Mouse (Mus musculus) testis, postnatal 10 days (tissue): ENCODE measurements around the gene Tspan18.

Experiments used
- DNase-seq: peaks from one replicate; pipeline ENCODE4 v3.0.0; 2021; ENCODE audit warnings: low spot score

Tspan18 gene

GRCm38 (mm10) chr2:93333817-93334731 lies at the start of gene Tspan18:
Gene Tspan18, minus strand, starts transcription at chr2:93334505.
- peak; percentile 84 for DNase-seq

- no peak for DNase-seq
Observed at GRCm38 (mm10) chr2:93383831-93384230, 49.5 kb upstream of the Tspan18 start.

GRCm38 (mm10) chr2:93380680-93381089 lies 46.4 kb upstream of the Tspan18 start:
- no peak for DNase-seq

- DNase-seq, result no peak
Observed at GRCm38 (mm10) chr2:93377797-93378196, 43.5 kb upstream of the Tspan18 start.

GRCm38 (mm10) chr2:93377157-93377556 lies 42.9 kb upstream of the Tspan18 start:
- no peak for DNase-seq

- no peak for DNase-seq
Observed at GRCm38 (mm10) chr2:93372872-93373271, 38.6 kb upstream of the Tspan18 start.

GRCm38 (mm10) chr2:93372097-93372571 lies 37.8 kb upstream of the Tspan18 start:
- no peak for DNase-seq

GRCm38 (mm10) chr2:93368954-93369353 lies 34.6 kb upstream of the Tspan18 start:
- DNase-seq, result no peak

GRCm38 (mm10) chr2:93367962-93368361 lies 33.7 kb upstream of the Tspan18 start:
- no peak for DNase-seq

- no peak for DNase-seq
Observed at GRCm38 (mm10) chr2:93365411-93365810, 31.1 kb upstream of the Tspan18 start.

- DNase-seq, result no peak
Observed at GRCm38 (mm10) chr2:93364951-93365350, 30.6 kb upstream of the Tspan18 start.

- no peak for DNase-seq
Observed at GRCm38 (mm10) chr2:93361454-93361853, 27.1 kb upstream of the Tspan18 start.

- no peak for DNase-seq
Observed at GRCm38 (mm10) chr2:93360310-93360709, 26.0 kb upstream of the Tspan18 start.

GRCm38 (mm10) chr2:93357391-93357790 lies 23.1 kb upstream of the Tspan18 start:
- no peak for DNase-seq

GRCm38 (mm10) chr2:93355845-93356244 lies 21.5 kb upstream of the Tspan18 start:
- DNase-seq, result no peak

GRCm38 (mm10) chr2:93354621-93355020 lies 20.3 kb upstream of the Tspan18 start:
- DNase-seq, result no peak

GRCm38 (mm10) chr2:93353725-93354124 lies 19.4 kb upstream of the Tspan18 start:
- DNase-seq, result no peak

- DNase-seq, result no peak
Observed at GRCm38 (mm10) chr2:93352915-93353685, 18.8 kb upstream of the Tspan18 start.

- DNase-seq, result no peak
Observed at GRCm38 (mm10) chr2:93351352-93351751, 17.0 kb upstream of the Tspan18 start.

- no peak for DNase-seq
Observed at GRCm38 (mm10) chr2:93347018-93347417, 12.7 kb upstream of the Tspan18 start.

- no peak for DNase-seq
Observed at GRCm38 (mm10) chr2:93346609-93347008, 12.3 kb upstream of the Tspan18 start.

GRCm38 (mm10) chr2:93345663-93346268 lies 11.5 kb upstream of the Tspan18 start:
- no peak for DNase-seq
